Mouse (Mus musculus): ENCODE measurements at regions not wholly inside any gene's neighbourhood (a gene's known extent, or its start where the extent isn't known, plus 50 kb on each side); places are given as distances from the start of the nearest gene placed in this dataset.

DNA sequence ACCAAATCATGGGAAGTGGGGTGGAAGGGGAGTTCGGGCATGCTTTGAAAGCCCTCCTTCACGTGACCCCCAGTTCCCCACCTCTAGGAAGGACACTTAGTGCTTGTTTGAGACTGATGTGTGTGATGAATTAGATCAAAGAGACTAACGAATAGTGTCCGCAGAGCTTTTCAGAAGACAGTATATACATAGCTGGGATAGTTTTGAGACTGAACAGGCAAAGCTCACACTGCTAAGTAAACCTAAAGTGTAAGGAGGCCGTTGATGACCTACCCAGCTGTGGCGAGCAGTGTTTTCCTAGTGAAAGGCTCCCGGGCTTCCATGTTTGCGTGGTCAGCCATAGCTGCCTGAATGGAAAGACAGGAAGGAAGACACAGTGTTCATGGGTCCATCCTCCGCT lies 288.3 kb upstream of the Zfp507 start:
- no peaks in the 10 kb centered on the region for H3K36me3 ChIP-seq (ENCODE audit: control insufficient read depth in 1 of 2, insufficient read depth in 2 of 2, low read length in 2 of 2)
- H3K4me3 ChIP-seq (ENCODE audit: control insufficient read depth in 1 of 2, insufficient read depth in 1 of 2, low read depth in 2 of 2, low read length in 2 of 2) = no peak overlapping the region
- H3K27ac ChIP-seq (ENCODE audit: control insufficient read depth, low read depth, low read length) = no peak overlapping the region
- no peaks in the 10 kb centered on the region for H3K9me3 ChIP-seq (replicated peaks; ENCODE audit: insufficient read depth, low read length)
- TF ChIP-seq KAT2A (conservative IDR thresholded peaks at IDR 0.05; ENCODE audit: low read depth, low read length) = no peak
- no peak for TF ChIP-seq ZKSCAN1 (IDR thresholded peaks at IDR 0.05; ENCODE audit: low read depth, low read length)
- no peak for TF ChIP-seq RAD21 (IDR thresholded peaks at IDR 0.05; ENCODE audit: low read depth, low read length)
- TF ChIP-seq E2F4 (IDR thresholded peaks at IDR 0.05; ENCODE audit: borderline replicate concordance, low read depth, low read length) = no peak
- TF ChIP-seq USF1 (IDR thresholded peaks at IDR 0.05; ENCODE audit: low read depth, low read length) = no peak
- TF ChIP-seq TCF12 (IDR thresholded peaks at IDR 0.05; ENCODE audit: low read depth, low read length) = no peak
- no peak for TF ChIP-seq USF2 (IDR thresholded peaks at IDR 0.05; ENCODE audit: borderline replicate concordance in 1 of 2, insufficient read depth in 1 of 2, low read depth in 1 of 2, low read length in 2 of 2)
- TF ChIP-seq MAFK (IDR thresholded peaks at IDR 0.05; ENCODE audit: borderline replicate concordance, low read depth, low read length) = no peak
- TF ChIP-seq NELFE (IDR thresholded peaks at IDR 0.05; ENCODE audit: low read depth, low read length) = no peak
- TF ChIP-seq GATA1 (IDR thresholded peaks at IDR 0.05; ENCODE audit: low read depth, low read length) = no peak
- TF ChIP-seq POLR2AphosphoS2 (IDR thresholded peaks at IDR 0.05; ENCODE audit: low read length) = no peak
- no peak for TF ChIP-seq MAX (IDR thresholded peaks at IDR 0.05; ENCODE audit: low read length)
- TF ChIP-seq UBTF (IDR thresholded peaks at IDR 0.05; ENCODE audit: borderline replicate concordance, insufficient read depth, low read depth, low read length) = no peak
- TF ChIP-seq POLR2AphosphoS5 (IDR thresholded peaks at IDR 0.05; ENCODE audit: borderline replicate concordance, low read depth, low read length) = no peak
- no peak for TF ChIP-seq ZNF384 (IDR thresholded peaks at IDR 0.05; ENCODE audit: low read depth, low read length)
- no peak for TF ChIP-seq ELF1 (IDR thresholded peaks at IDR 0.05; ENCODE audit: low read depth, low read length)
- TF ChIP-seq ETS1 (IDR thresholded peaks at IDR 0.05; ENCODE audit: low read depth, low read length) = no peak
- TF ChIP-seq POLR2A (IDR thresholded peaks at IDR 0.05; ENCODE audit: control insufficient read depth in 1 of 2, insufficient read depth in 1 of 2, low read depth in 1 of 2, low read length in 2 of 2, poor library complexity in 1 of 2) = no peak
- no peak for DNase-seq (ENCODE audit: low read depth, low spot score)
- no peaks in the 10 kb centered on the region for H3K4me1 ChIP-seq (ENCODE audit: control insufficient read depth in 1 of 2, insufficient read depth in 2 of 2, low read length in 2 of 2)
- H3K27me3 ChIP-seq (ENCODE audit: control insufficient read depth in 1 of 2, insufficient read depth in 2 of 2, low read length in 2 of 2) = no peaks in the 10 kb centered on the region
- no peaks in the 10 kb centered on the region for H3K79me2 ChIP-seq (ENCODE audit: control insufficient read depth, insufficient read depth, low read length, poor library complexity)
- no peak overlapping the region for H3K9ac ChIP-seq (ENCODE audit: control insufficient read depth, low read depth, low read length, poor library complexity, severe bottlenecking)

DNA sequence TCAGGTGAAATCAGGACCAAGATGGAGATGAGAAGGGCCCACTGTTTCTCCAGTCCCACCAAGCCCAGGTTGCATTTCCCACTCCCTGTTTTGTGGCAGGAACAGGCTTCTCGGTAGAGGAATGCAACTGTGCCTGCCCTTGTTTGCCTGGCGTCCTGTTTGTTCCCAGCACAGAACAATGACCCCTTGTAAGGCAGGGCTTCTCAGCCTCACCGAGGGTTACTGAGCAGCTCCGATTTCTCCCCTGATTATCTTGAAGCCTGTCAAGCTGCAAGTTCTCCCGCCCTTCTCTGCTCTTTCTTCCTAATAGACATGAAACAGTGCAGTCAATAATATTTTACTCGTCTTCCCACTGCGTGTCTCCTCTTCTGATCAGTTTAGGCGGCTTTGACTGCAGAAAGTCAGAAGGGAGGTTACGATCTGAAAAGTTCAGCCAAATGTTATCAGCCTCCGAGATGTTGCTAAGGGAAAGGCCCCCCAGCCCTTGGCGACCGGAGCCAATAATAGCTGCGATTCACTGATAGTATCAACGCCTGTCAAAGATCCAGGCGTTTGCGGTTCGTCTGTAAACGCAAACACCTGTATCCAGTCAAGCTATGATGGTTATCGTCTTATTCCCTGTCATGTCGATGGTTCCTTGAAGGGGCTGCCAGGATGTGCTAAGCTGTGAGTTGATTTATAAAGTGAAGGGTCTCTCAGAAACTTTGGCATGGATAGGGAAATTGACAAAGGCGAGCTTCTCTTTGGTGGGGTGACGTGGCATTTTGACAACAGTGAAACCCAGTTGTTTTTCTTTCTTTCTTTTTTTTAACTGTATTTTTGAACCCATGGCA lies 287.7 kb upstream of the Zfp507 start:
- Histone ChIP-seq H3K9me3 (replicated peaks; ENCODE audit: insufficient read depth, low read length) (no peaks in the 10 kb centered on the region), H3K36me3 (ENCODE audit: control insufficient read depth in 1 of 2, insufficient read depth in 2 of 2, low read length in 2 of 2) (no peaks in the 10 kb centered on the region), H3K9ac (ENCODE audit: control insufficient read depth, low read depth, low read length, poor library complexity, severe bottlenecking) (no peak overlapping the region), H3K4me3 (ENCODE audit: control insufficient read depth in 1 of 2, insufficient read depth in 1 of 2, low read depth in 2 of 2, low read length in 2 of 2) (no peak overlapping the region), H3K27me3 (ENCODE audit: control insufficient read depth in 1 of 2, insufficient read depth in 2 of 2, low read length in 2 of 2) (no peaks in the 10 kb centered on the region), H3K79me2 (ENCODE audit: control insufficient read depth, insufficient read depth, low read length, poor library complexity) (no peaks in the 10 kb centered on the region), H3K4me1 (ENCODE audit: control insufficient read depth in 1 of 2, insufficient read depth in 2 of 2, low read length in 2 of 2) (no peaks in the 10 kb centered on the region), H3K27ac (ENCODE audit: control insufficient read depth, low read depth, low read length) (no peak overlapping the region)
- no peak for TF ChIP-seq MAX (IDR thresholded peaks at IDR 0.05; ENCODE audit: low read length)
- TF ChIP-seq POLR2AphosphoS5 (IDR thresholded peaks at IDR 0.05; ENCODE audit: borderline replicate concordance, low read depth, low read length) = no peak
- TF ChIP-seq TCF12 (IDR thresholded peaks at IDR 0.05; ENCODE audit: low read depth, low read length) = no peak
- TF ChIP-seq RCOR1 (IDR thresholded peaks at IDR 0.05; ENCODE audit: low read depth, low read length) = no peak
- no peak for TF ChIP-seq ELF1 (IDR thresholded peaks at IDR 0.05; ENCODE audit: low read depth, low read length)
- no peak for TF ChIP-seq ZKSCAN1 (IDR thresholded peaks at IDR 0.05; ENCODE audit: low read depth, low read length)
- no peak for TF ChIP-seq USF1 (IDR thresholded peaks at IDR 0.05; ENCODE audit: low read depth, low read length)
- TF ChIP-seq ZC3H11A (IDR thresholded peaks at IDR 0.05; ENCODE audit: low read depth, low read length) = no peak
- DNase-seq (ENCODE audit: low read depth, low spot score) = no peak
